Mouse (Mus musculus) embryo, embryonic 10 days (tissue): ENCODE results near the gene Kdm6b.
"Not testable (repeated sequence)": the region's sequence is repeated elsewhere in the genome, so short reads cannot be mapped to it uniquely, and the experiment has no call there.

Source experiments
- DNase-seq: peaks from one replicate; pipeline ENCODE4 v3.0.0-alpha.2; 2015; ENCODE audit warnings: low spot score

Gene Kdm6b

GRCm38 (mm10) chr11:69406282-69406681 is 7.2 kb downstream of the Kdm6b start:
- no peak for DNase-seq

- DNase-seq = no peak
Observed at GRCm38 (mm10) chr11:69405397-69406200, 7.9 kb downstream of the Kdm6b start.

- DNase-seq = no peak
Observed at GRCm38 (mm10) chr11:69404595-69405396, 8.7 kb downstream of the Kdm6b start.

- no peak for DNase-seq
Observed at GRCm38 (mm10) chr11:69403691-69404594, 9.5 kb downstream of the Kdm6b start.

- DNase-seq = no peak
Observed at GRCm38 (mm10) chr11:69401987-69402386, 11.5 kb downstream of the Kdm6b start.

DNA sequence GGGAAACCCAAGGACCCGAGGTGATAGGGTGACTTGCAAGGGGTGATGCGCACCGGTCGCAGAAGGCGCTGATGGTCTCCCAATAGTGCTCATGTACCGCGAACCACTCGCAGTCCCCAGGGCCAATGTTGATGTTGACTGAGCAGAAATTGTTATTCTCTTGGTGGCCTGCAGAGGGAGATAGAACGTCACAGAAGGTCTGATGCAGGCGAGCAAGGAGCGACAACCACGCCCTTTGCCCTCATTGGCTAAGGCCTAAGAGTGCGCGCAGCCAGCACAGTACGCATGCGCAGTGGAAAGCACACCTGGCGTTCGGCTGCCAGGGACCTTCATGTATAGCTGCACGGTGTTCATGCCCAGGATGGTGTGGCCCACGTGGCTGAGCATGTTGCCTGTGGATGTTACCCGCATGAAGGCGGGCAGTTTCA is 12.3 kb downstream of the Kdm6b start:
- DNase-seq = peak; percentile 97

GRCm38 (mm10) chr11:69400083-69400850 is 13.2 kb downstream of the Kdm6b start:
- no peak for DNase-seq

DNA sequence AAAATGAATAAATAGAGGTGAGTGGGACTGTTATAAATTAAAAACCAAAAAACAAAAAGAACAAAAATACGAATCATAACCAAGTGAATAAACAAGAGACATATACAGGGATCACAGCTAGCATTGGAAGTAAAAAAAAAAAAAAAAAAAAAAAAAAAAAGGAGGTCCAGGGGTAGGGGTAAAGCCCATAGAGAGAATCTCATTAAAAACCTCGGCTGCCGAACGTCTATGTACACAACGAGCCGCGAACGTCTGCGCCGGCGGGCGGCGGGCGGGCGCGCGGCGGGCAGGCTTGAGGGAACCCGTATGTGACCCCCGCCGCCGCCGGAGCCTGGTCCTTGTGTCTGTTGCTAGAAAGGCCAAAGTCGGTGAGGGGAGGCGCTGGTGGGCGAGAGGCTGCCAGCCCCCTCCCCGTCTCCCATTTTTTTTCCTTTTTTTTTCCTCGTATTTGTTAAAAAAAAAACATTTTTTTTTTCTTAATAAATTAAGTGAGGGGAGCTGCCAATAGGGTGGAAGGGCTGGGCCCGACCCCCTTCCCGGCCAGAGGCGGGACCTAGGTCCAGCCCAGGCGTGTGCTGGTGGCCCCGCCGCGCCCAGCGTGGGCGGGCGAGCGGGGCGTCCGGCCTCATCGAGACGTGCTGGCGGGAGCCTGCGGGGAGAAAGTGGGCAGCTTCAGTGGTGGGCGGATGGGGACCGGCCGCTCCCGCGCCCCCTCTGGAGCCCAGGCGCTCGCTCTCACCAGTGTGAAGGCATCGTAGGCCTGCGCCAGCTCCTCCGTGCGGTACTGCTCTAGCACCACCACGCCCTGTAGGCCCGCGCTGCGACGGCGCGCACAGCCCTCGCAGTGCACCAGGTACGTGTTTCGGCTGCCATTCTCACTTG is 14.0 kb downstream of the Kdm6b start:
- peak; percentile 66 for DNase-seq

DNA sequence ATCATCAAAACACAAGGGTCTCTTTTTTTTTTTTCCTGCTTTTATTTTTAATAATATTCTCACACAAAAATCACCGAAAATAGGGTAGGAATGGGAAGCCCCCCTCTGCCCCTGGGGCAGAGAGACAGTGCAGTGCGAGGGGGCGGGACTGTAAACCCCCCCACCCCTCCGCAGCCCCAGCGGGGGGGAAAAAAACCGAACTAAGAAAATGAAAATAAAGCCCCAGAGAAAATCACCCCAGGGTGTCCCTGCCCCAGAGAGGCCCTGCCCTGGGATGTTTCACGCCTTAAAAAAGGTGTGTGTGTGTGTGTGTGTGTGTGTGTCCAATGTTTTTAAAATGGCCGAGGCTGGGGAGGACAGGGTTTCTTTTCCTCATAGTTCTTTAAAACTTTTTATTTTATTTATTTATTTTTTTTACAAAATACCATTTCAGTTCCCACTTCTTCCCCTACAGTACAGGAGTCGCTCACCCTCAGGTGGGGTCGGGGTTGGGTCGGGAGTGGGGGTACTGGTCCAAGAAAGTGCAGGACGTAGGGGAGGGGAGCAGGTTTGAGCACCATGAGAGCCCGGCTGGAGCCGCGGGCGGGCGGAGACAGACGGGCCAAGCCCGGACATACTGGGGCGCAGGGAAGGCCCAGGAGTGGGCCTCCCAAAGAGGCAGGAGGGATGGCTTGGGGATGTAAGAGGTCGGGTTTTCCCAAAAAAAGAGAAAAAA is 14.8 kb downstream of the Kdm6b start:
- DNase-seq = no peak

DNA sequence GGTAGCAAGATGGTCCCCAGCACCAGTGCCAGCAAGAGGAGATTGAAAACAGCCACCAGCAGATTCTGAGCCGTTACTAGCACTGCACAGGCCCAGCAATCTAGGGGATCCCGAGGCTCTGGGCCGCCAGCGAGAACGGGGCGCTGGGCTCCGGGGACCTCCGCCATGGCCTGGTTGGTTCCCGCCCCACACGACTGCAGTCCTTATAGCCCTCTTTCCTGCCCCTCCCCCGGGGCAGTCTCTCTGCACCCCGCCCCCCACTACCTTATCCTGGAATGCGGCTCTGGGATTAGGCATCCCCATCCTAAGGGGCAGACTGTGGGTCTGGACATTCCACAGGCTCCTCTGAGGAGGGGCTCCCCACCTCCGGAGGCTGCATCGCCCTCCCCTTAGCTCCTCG is 15.4 kb downstream of the Kdm6b start, which contains the start of gene Tmem88:
TSS of gene Tmem88 (minus strand) at position 176 of the 400 bp plus-strand sequence.
- DNase-seq = peak; percentile 59

DNA sequence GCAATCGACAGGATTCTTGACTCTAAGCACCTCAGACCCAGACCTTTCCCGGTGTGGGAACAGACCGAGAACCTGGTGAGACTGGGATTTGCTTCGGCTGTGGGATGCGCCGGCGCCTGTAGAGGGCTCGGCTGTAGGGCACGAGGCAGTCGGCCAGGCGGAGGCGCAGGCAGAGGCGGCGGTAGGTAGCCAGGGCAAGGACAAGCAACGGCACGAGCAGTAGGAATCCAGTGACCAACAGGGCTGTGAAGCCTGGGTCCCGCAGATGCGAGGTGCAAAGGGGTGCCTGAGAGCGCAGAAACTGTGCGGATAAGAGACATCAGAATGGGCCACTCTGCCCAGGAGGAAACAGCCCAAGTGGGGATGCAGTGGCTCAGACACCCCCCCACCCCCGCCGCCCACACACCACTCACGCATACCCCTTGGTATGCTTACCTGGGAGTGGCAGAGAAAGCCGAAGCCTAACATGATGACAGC is 15.9 kb downstream of the Kdm6b start:
- DNase-seq = peak; percentile 65

GRCm38 (mm10) chr11:69396772-69397171 is 16.7 kb downstream of the Kdm6b start:
- DNase-seq = no peak

- peak; percentile 99 for DNase-seq
Observed at GRCm38 (mm10) chr11:69395634-69396373, 17.7 kb downstream of the Kdm6b start.

DNA sequence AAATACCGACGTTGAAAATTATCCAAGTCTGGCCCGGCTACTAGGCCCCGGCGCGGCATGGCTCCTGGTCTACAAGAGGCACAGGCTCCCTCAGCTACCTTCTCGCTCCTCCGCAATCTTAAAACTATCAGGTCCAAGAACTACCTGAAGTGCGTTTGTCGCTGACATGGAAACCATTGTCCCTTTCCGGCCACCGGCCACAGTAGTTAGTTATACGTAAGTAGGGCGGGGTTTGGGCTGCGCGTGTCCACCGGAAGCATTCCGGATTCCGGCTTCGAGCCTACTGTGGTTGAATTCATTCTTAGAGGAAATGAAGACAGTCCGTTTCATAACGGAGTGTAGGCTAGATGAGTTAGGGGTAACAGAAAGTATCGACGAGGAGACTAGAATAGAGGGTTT is 18.2 kb downstream of the Kdm6b start, which contains the start of the genes Naa38 and Cyb5d1:
TSS of gene Naa38 (plus strand) at position 253 of the 399 bp plus-strand sequence.
TSS of gene Cyb5d1 (minus strand) at position 397 of the 399 bp plus-strand sequence.
- DNase-seq = peak; percentile 94

GRCm38 (mm10) chr11:69394591-69395167 is 18.8 kb downstream of the Kdm6b start:
- not testable (repeated sequence) for DNase-seq

DNA sequence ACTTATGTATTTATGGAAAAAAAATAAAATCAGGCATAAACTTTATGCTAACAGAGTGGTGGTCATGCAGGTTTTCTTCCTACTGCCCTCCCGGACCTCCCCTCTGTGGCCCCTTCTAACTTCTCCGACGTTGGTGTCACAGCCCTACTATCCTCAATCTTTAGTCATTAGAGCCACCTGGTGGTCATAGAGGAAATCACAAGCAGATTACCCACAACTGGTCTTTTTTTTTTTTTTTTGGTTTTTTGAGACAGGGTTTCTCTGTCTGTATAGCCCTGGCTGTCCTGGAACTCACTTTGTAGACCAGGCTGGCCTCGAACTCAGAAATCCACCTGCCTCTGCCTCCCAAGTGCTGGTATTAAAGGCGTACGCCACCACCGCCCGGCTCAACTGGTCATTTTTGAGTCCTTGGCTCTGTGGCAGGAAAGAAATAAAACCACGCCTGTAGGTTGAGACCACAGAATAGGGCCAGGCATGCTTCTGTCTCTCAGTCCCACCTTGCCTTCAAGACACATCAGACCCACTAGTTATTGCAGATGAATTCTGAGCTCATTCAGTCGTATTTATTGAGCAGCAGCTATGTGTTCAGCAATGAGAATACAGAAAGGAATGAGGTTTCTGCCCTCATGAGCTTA is 23.0 kb downstream of the Kdm6b start:
- DNase-seq = peak; percentile 88
